Mouse (Mus musculus) NIH3T3 (cell line): ENCODE data around the gene Olfr1201.

ENCODE experiments used
- DNase-seq: peaks from one replicate; pipeline ENCODE4 v3.0.0-alpha.2; 2012; ENCODE audit warnings: low read depth

Olfr1201 gene

DNA sequence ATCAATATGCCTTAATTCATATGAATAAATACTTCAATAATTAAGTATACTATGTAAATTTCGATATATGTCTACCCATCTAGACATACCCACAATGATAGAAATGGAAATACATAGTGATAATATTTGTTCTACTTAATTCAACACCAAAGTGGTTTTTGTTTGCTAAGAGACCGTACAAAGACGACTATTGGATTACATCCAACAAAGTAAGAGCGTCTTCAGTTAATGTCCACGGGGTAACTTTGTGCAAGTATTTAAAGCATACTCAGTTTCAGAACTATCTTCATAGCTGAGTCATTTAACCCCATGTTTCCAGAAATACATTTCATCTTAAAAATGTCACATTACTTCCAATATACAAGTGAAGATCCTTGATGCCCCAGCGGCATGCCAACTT, at the start of gene Olfr1201:
Olfr1201 (plus strand) TSS at position 301 of the 400 bp plus-strand sequence.
- no peak for DNase-seq

DNA sequence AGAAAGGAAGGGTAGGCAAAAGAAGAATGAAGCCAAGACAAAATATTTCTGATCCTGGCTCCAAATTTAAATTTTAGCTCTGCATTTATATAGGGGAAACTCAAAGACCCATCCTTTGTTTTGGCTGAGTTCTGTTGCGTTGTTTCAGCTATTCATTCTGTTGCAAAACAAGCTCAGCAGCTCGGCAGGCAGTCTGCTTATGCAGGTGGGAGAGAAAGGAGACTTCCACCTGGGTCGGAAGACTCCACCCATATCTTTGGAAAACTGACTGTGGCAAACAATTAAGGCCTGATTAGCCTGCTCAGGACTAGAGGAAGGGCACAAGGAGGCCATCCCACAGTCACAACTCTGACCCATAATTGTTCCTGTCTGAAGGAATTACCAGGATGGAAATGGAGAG, 49.5 kb upstream of the Olfr1201 start:
- no peak for DNase-seq

DNA sequence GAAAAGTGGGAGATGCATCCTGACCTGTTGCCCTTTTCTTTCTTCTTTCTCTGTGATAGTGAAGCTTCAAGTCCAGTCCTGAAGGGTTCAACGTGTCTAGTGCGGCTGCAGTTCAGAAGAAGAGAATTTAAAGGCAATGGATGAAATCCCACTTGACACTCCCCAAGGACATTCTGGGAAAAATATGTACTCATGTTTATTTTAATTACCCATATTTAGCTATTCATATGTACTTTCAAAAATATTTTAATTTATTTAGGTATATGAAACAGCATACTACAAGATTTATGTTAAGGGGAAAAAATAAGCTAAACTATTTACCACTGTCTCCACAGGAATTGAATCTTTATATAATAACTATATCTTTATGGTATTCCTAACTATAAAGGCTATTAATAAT, 41.6 kb upstream of the Olfr1201 start, which contains the start of gene Olfr1198:
Olfr1198 (minus strand) TSS at position 101 of the 400 bp plus-strand sequence.
- DNase-seq = no peak

DNA sequence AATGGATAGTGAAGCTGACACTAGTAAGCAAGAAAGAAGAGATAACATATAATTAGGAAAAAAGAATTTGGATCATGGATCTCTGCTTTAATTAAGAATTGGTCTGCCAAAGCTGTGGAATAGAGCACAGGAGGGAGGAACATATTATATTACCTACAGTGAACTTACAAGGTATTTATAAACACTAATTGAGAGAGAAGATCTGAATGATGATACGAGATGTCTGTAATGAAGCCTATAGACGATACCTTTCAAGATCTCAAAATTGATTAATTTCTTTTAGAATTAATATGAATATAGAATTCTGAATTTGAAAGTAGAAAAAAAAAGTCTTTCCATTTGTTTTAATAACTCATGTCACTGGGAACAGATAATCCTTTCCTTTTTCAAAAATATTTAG, 32.5 kb upstream of the Olfr1201 start, which contains the start of gene Olfr1199:
Olfr1199 (minus strand) TSS at position 101 of the 400 bp plus-strand sequence.
- DNase-seq = no peak

DNA sequence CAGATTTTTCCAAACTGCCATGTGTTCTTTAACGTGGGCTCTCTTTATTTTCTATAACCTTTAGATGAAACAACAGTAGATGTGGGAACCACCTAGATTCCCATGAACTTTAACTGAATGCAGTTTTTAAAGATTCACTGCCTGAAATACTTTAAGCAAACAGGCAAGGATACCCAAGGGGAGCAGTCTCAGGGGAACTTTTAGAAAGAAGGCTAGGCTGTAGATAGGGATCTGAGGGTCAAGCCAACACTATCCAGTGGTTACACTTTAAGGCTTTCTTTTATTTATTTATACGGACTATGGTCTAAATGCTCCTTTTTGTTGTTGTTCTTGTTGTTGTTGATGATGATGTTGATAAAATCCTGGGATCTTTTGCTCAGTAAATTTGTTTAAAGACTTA, 22.4 kb upstream of the Olfr1201 start, which contains the start of gene Olfr1200:
Olfr1200 (minus strand) TSS at position 101 of the 400 bp plus-strand sequence.
- DNase-seq = no peak

DNA sequence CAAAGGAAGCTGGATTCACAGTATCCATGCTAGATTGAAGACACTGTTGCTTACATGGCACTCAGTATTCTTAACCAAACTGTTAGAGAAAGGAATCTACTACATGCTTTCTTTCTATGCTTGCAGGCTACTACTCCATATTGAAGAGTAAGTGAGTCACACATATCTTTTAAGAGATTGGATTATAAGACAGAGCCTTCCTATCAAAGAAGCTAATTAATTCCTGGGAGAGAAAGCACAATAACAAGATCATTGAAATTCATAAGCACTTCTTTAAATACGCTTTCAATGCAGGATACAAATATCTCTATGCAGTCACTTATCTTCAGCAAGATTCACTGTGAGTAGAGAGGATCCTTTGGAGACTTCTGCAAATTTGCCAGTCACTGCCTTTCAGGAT, 21.4 kb downstream of the Olfr1201 start, which contains the start of gene Olfr1202:
Olfr1202 (plus strand) TSS at position 301 of the 400 bp plus-strand sequence.
- no peak for DNase-seq

DNA sequence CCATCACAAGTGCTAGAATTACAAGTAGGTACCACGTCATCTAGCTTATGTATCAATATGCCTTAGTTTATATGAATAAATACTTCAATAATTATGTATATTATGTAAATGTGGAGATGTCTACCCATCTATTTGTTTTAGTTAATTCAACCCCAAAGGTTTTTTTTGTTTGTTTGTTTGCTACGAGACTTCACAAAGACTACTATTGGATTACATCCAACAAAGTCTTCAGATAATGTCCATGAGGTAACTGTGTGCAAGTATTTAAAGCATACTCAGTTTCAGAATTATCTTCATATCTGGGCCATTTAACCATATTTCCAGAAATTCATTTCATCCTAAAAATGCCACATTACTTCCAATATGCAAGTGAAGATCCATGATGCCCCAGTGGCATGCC, 36.6 kb downstream of the Olfr1201 start, which contains the start of gene Olfr1205:
Olfr1205 (plus strand) TSS at position 301 of the 400 bp plus-strand sequence.
- no peak for DNase-seq

DNA sequence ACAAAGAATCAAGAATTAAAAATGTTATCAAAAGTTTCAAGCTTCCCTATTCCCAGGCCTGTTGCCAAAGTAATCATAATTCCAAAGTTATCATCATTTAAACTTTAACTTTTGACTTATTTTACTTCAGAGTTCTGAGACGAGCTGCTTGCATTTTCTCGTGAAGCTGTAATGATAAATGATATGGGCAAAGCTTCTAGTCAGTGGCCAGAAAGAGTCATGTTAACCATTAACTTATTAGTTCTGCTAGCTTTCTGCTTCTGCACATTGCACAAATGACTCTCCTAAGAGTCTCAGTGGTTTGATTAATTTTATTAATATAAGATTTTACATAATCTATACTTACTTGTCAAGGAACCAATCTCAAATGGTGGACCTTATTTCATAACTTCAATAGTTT, 45.6 kb downstream of the Olfr1201 start:
- no peak for DNase-seq
